Comparison of ENCODE assay signal across 30 mouse cellular contexts in the genomic region with DNA sequence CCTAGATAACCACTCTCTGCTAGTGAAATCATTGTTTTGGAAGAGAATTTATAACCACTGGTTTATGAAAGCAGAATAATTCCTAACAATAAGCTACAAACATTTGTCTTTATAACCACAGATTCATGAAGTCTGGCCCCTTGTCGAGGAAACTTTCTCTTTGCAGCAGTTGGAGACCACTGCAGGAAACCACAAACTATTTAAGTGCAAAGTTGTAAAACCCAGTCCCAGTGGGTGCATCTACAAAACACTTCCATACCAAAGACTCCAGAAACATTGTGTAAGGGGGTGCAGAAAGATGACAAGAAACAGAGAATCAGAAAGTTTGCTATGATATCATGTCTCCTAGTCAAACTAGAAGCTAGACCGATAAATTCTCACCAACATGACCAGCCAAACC. TPM values are rescaled to one million over a fixed set of nuclear protein-coding genes. Genes with fewer than 3 reads are reported as not detected.
"Had no signal": no experiment of that assay in that cellular context is flagged by ENCODE, and none has a peak within 500 bp of the region (broad histone marks: within the 10 kb centered on the region; RNA-seq: fewer than 3 reads in every experiment).

No protein-coding gene starts in this region.

- H3K27ac ChIP-seq: heart, adult 2 months; hindbrain, embryonic 10.5 days; hindbrain, embryonic 12.5 days; hindbrain, embryonic 14.5 days; intestine, embryonic 15.5 days; layer of hippocampus, adult 2 months; left cerebral cortex, adult 2 months; limb, embryonic 10.5 days; limb, embryonic 12.5 days; liver, embryonic 13.5 days had no signal

- H3K4me3 ChIP-seq: heart, adult 2 months; hindbrain, embryonic 10.5 days; hindbrain, embryonic 12.5 days; intestine, embryonic 15.5 days; layer of hippocampus, adult 2 months; left cerebral cortex, adult 2 months; limb, embryonic 10.5 days; limb, embryonic 12.5 days; liver, embryonic 13.5 days had no signal

- H3K9me3 ChIP-seq: hindbrain, embryonic 10.5 days; hindbrain, embryonic 12.5 days; intestine, embryonic 15.5 days; limb, embryonic 10.5 days; limb, embryonic 12.5 days; liver, embryonic 13.5 days had no signal

- H3K36me3 ChIP-seq: hindbrain, embryonic 10.5 days; hindbrain, embryonic 12.5 days; intestine, embryonic 15.5 days; limb, embryonic 10.5 days; limb, embryonic 12.5 days; liver, embryonic 13.5 days had no signal

- H3K9ac ChIP-seq: hindbrain, embryonic 12.5 days; hindbrain, embryonic 14.5 days; intestine, embryonic 15.5 days; limb, embryonic 12.5 days; liver, embryonic 13.5 days had no signal

- H3K27me3 ChIP-seq: hindbrain, embryonic 12.5 days; intestine, embryonic 15.5 days; limb, embryonic 12.5 days; liver, embryonic 13.5 days had no signal

- ATAC-seq: hindbrain, embryonic 16.5 days; inflammation-experienced regulatory T-cells, adult 6 months; intestine, embryonic 15.5 days; intestine, postnatal 0 days had no signal

- DNase-seq: gastrocnemius, postnatal 14 days; gastrocnemius, postnatal 36 days; heart, adult 11 months; heart, adult 2 months; heart, postnatal 10 days; kidney, adult 18-20 months; kidney, adult 8-10 months; kidney, postnatal 10 days; kidney, postnatal 25 days; kidney, postnatal 4 days; liver; liver, embryonic 13.5 days had no signal

- H3K4me1 ChIP-seq: hindbrain, embryonic 10.5 days; hindbrain, embryonic 12.5 days; intestine, embryonic 15.5 days; limb, embryonic 10.5 days; limb, embryonic 12.5 days; liver, embryonic 13.5 days had no signal

- H3K4me2 ChIP-seq: heart, embryonic 11.5 days; hindbrain, embryonic 12.5 days; hindbrain, embryonic 14.5 days; intestine, embryonic 15.5 days; limb, embryonic 12.5 days; liver, embryonic 11.5 days; liver, embryonic 13.5 days had no signal

RNA-seq across cellular contexts. Expression of gene Tinag, which starts 5.8 kb away (rescaled TPM):
- total RNA-seq: gastrocnemius, postnatal 14 days; gastrocnemius, postnatal 36 days; heart, adult 2 months; heart, postnatal 10 days; heart, postnatal 25 days; layer of hippocampus, adult 2 months; layer of hippocampus, postnatal 10 days; layer of hippocampus, postnatal 25 days had no signal
- polyA plus RNA-seq: frontal cortex, adult 2 months; heart, adult 2 months; heart, embryonic 11.5 days; heart, embryonic 14.5 days; hindbrain, embryonic 14.5 days; inflammation-experienced regulatory T-cells, adult 6 months; limb, embryonic 10.5 days; limb, embryonic 12.5 days; liver, embryonic 11.5 days; liver, embryonic 13.5 days had no signal
